Mouse (Mus musculus) small intestine, adult 2 months (tissue): Measurements from ENCODE around the gene Hacd4.

ENCODE experiments used
- CTCF ChIP-seq: fragments of 200-500 bp; IDR thresholded peaks from 2 replicates; pipeline ENCODE4 v1.5.1; 2012; ENCODE audit warnings: low read depth, mild to moderate bottlenecking, control low read depth, inconsistent platforms, low read length, moderate library complexity, mixed read lengths; ENCODE audit not compliant: insufficient replicate concordance, insufficient read length; ENCODE audit errors: extremely low read depth
- POLR2A ChIP-seq: fragments of 200-500 bp; IDR thresholded peaks from 2 replicates; pipeline ENCODE4 v1.6.1; 2012; ENCODE audit warnings: low read depth, mild to moderate bottlenecking, control low read depth, inconsistent platforms, low read length, moderate library complexity

GRCm38 (mm10) chr4:88396995-88397521 lies 41.7 kb downstream of the Hacd4 start:
- TF ChIP-seq CTCF (no peak), POLR2A (no peak)
